Mouse (Mus musculus) forebrain, embryonic 14.5 days (tissue): ENCODE results near the gene Msl1. TPM values are rescaled to one million over a fixed set of nuclear protein-coding genes. Genes with fewer than 3 reads are reported as not detected.

Experiments
- ATAC-seq: fragments of 200-750 bp; cut with Nextera tagmentation; 2 replicates; pipeline ENCODE4 v1.8.0; 2017; ENCODE audit warnings: mild to moderate bottlenecking, moderate library complexity
- DNase-seq: peaks from one replicate; pipeline ENCODE4 v3.0.0-alpha.2; 2015; ENCODE audit warnings: low spot score
- H3K27ac ChIP-seq: fragments of 300-500 bp; sonication (generic); 2 replicates; pipeline ENCODE4 v1.5.1; 2014; ENCODE audit warnings: low read depth, mild to moderate bottlenecking, control low read depth, low read length, moderate library complexity
- H3K27me3 ChIP-seq: fragments of 300-500 bp; sonication (generic); replicated peaks from 2 replicates; pipeline ENCODE4 v1.6.1; 2014; ENCODE audit warnings: low read length, control low read depth, mixed read lengths; ENCODE audit not compliant: control insufficient read depth, insufficient read depth
- H3K36me3 ChIP-seq: fragments of 300-500 bp; sonication (generic); 2 replicates; pipeline ENCODE4 v1.6.1; 2014; ENCODE audit warnings: low read length, control low read depth; ENCODE audit not compliant: control insufficient read depth, insufficient read depth
- H3K4me1 ChIP-seq: fragments of 300-500 bp; sonication (generic); 2 replicates; pipeline ENCODE4 v1.6.1; 2014; ENCODE audit warnings: antibody characterized with exemption, low read length, control low read depth; ENCODE audit not compliant: control insufficient read depth, insufficient read depth
- H3K4me2 ChIP-seq: fragments of 300-500 bp; sonication (generic); 2 replicates; pipeline ENCODE4 v1.6.1; 2014; ENCODE audit warnings: mild to moderate bottlenecking, control low read depth, low read length
- H3K4me3 ChIP-seq: fragments of 300-500 bp; sonication (generic); 2 replicates; pipeline ENCODE4 v1.5.1; 2014; ENCODE audit warnings: low read depth, low read length, control low read depth
- H3K9ac ChIP-seq: fragments of 300-500 bp; sonication (generic); 2 replicates; pipeline ENCODE4 v1.6.1; 2014; ENCODE audit warnings: mild to moderate bottlenecking, low read length, control low read depth, moderate library complexity
- H3K9me3 ChIP-seq: fragments of 300-500 bp; sonication (generic); replicated peaks from 2 replicates; pipeline ENCODE4 v1.6.1; 2016; ENCODE audit warnings: low read length, control low read depth, mixed read lengths; ENCODE audit not compliant: control insufficient read depth
- WGBS: fragments of 180-500 bp; shearing (Covaris S2); extraction: QIAGEN DNeasy Blood & Tissue Kit; methylation state at CpG from one replicate; pipeline ENCODE4 v1.1.7; 2014; 5-methylcytosine and 5-hydroxymethylcytosine counted together
- polyA plus RNA-seq: library from polyadenylated mRNA; unstranded; fragments of >200 nt; fragmentation: Nextera tagmentation; extraction: Ambion mirVana; gene quantifications from 2 replicates; pipeline ENCODE4 v1.2.1, GENCODE M21; 2014

Msl1 gene
- polyA plus RNA-seq, 1 experiment from 2014 or later = 19.3 TPM

DNA sequence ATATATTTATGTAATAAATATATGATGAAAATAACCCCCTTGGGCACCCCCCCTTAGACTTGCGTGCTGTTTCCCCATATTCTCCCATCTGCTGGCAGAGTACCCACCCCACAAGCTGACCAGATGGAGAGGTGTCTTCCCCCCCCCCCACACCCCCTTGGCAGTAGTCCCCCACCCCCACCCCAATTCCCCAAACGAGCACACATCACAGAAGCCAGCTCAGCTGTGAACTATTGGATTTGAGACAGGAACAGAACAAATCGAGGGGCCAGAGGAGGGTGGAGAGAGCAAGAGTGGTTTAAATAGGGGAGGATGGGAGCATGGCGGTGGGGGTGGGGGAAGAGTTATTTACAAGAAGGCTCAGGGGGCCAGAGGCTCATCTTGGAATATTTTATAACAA, 27.6 kb upstream of the Msl1 start:
- DNase-seq = peak; percentile 63
- Histone ChIP-seq H3K9me3 (no peaks in the 10 kb centered on the region), H3K9ac (peak overlapping the region; percentile 55; the same call in 1 of the 2 replicates), H3K4me2 (peak overlapping the region; percentile 40), H3K4me3 (no peak overlapping the region), H3K36me3 (peaks cover 73% of the 10 kb centered on the region), H3K27ac (peak overlapping the region; percentile 85), H3K27me3 (no peaks in the 10 kb centered on the region), H3K4me1 (peaks cover 38% of the 10 kb centered on the region)
- WGBS = 15% methylated on average over 4 of the region's 4 CpGs
- ATAC-seq = peak; percentile 38

DNA sequence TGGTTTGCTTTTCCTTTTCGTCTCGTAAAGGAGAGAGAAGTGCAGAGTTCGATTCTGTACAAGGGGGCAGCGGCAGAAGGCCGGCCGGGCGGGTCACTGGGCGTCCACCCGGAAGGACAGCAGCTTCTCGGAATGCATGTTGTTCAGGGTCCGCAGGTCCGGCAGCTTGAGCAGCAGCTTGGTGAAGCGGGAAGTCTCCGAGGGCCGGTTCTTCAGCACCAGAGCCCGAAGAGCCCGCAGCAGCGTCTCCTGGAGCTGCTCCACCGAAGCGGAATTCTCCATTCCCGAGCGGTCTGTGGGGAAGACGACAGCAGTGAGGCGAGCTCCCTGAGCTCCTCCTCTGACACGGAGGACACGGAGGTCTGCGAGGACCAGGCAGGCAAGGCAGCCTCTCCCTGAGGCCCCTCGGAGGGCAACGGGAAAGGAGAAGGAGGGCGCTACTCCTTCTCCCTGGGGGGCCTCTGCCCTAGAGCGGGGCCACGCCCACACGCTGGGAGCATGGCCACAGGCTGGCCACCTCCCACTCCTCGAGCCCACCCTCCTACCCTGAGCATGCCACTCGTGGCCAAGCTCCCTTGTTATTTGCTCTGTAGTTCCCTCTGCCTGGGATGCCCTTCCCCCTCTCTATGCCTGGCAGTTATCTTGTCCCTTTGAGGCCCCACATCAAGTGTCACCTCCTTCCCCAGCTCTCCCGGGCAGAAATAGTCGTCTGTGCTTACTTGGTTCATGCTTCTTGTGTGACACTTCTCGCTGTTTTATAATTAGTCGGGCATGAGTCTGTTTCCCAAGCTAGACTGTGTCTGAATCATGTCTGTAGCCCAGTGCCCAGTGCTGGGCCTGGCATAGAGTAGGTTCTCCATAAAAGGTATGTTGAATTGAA, 26.9 kb upstream of the Msl1 start:
- ATAC-seq = no peak
- Histone ChIP-seq H3K9me3 (no peaks in the 10 kb centered on the region), H3K36me3 (peaks cover 67% of the 10 kb centered on the region), H3K27me3 (no peaks in the 10 kb centered on the region), H3K4me1 (peaks cover 40% of the 10 kb centered on the region), H3K9ac (peak overlapping the region; percentile 55), H3K4me3 (peak overlapping the region; percentile 6; the same call in 1 of the 2 replicates), H3K4me2 (peak overlapping the region; percentile 40), H3K27ac (peak overlapping the region; percentile 85)
- DNase-seq = no peak
- 36% methylated on average over 38 of the region's 39 CpGs for WGBS

DNA sequence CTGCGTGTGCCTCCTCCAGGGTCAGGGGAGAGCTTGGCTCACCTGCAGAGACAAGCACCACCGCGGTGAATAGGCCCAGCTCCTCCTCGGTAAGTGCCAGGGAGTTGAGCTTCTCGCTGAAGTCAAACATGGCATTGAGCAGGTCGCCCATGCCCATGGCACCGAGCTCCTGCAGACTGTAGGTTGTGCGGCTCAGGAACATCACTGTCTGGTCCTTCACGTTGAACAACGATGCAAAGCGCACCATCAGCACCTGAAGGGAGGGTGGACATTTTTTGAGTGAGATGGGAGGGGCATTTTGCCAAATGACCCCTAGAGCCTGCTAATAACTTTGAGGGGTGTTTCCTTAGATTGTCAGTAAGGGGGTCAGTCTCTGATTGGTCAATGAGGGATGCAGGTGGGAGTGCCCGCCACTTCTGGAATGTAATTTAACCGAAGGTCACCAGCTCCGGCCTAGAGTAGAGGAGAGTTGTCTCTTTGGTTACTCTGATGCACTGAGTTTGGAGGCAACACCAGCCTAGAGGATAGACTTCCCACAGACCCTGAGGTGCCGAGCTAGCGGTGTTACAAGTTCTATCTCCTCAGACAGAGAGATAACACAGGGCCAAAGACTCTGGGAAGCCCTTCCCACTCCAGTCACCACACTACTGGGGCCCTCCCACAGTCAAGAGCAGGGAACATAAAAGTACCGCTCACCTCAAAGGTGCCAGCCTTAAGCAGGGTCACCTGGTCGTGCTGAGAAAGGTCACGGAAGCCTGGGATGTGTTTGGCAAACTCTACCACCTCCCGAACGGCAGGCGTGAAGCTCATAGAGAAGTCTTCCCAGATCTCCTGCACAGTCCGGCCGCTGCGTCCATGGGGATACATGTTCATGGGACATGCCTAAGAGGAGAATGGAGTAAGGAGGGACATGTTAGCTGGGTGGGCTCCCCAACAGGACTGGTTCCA, 26.0 kb upstream of the Msl1 start:
- Histone ChIP-seq H3K4me1 (peaks cover 49% of the 10 kb centered on the region), H3K9ac (no peak overlapping the region; the same call in 1 of the 2 replicates), H3K9me3 (no peaks in the 10 kb centered on the region), H3K4me2 (peak overlapping the region; percentile 40; the same call in 1 of the 2 replicates), H3K27me3 (no peaks in the 10 kb centered on the region), H3K36me3 (peaks cover 58% of the 10 kb centered on the region), H3K27ac (peak overlapping the region; percentile 85), H3K4me3 (no peak overlapping the region)
- ATAC-seq (no peak), DNase-seq (no peak)
- WGBS = 89% methylated on average over 25 of the region's 25 CpGs

DNA sequence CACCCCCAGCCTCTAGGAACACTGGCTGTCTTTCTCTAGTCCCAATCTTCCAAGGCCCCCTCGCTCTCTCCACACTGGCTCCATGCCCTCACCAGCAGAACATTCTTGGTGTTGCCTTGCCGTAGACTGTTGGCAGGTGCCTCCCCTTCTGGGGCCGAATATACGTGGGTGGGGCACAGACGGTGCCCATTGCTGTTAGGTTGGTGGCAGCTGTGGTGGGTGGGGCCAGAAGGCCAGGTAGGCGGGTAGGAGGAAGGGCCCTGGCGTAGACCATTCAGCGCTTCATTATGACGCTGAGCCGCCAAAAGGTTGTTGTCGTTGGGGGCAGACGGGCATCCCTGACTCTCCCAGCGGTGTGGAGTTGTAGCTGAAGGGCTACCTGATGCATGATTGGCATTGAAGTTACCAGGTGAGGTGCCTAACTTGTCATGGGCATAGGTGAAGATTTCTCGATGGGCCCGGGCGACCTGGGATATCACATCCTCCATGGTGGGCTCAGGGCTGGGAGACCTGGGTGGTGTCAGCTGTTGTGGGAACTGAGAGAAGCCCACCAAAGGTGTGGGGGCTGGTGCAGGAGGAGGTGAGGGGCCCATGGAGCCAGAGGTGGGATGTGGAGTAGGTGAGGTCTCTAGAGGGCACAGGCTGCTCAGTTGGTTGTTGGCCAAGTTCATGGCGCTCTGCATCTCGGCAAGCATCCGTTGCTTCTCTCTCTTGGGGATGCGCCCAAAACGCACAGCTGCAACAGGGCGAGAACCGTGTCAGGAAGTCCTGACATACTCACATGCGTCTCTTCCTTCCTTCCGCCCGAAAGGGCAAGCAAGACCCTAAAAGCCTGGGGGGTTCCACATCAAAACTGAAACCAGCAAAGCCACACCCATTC, 25.0 kb upstream of the Msl1 start:
- no peak for ATAC-seq
- H3K4me1 ChIP-seq = peaks cover 54% of the 10 kb centered on the region
- no peak overlapping the region for H3K27ac ChIP-seq
- no peak overlapping the region for H3K9ac ChIP-seq
- H3K27me3 ChIP-seq = no peaks in the 10 kb centered on the region
- no peak overlapping the region for H3K4me3 ChIP-seq
- no peak for DNase-seq
- no peak overlapping the region for H3K4me2 ChIP-seq
- H3K36me3 ChIP-seq = peaks cover 47% of the 10 kb centered on the region
- no peaks in the 10 kb centered on the region for H3K9me3 ChIP-seq
- WGBS = 90% methylated on average over 26 of the region's 26 CpGs

DNA sequence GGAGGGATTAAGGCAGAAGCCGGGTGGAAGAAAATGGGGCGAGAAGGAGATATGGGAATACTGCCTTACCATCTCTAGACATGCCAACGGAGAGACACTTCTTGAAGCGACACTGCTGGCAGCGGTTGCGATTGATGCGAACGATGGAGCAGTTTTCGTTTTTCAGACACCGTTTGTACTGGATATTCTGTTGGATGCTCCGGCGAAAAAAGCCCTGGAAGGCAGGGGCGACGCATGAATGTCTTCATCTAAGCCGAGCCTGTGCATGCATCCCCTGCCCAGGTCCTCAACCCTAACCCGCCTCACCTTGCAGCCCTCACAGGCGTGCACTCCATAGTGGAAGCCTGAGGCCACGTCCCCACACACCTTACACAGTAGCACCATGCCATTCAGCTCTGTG, 24.2 kb upstream of the Msl1 start:
- Histone ChIP-seq H3K4me2 (no peak overlapping the region), H3K4me3 (no peak overlapping the region), H3K36me3 (peaks cover 40% of the 10 kb centered on the region), H3K9ac (no peak overlapping the region), H3K27ac (peak overlapping the region; percentile 14; the same call in 1 of the 2 replicates), H3K27me3 (no peaks in the 10 kb centered on the region), H3K4me1 (peaks cover 51% of the 10 kb centered on the region), H3K9me3 (no peaks in the 10 kb centered on the region)
- WGBS = 92% methylated on average over 18 of the region's 18 CpGs
- DNase-seq = no peak
- no peak for ATAC-seq

DNA sequence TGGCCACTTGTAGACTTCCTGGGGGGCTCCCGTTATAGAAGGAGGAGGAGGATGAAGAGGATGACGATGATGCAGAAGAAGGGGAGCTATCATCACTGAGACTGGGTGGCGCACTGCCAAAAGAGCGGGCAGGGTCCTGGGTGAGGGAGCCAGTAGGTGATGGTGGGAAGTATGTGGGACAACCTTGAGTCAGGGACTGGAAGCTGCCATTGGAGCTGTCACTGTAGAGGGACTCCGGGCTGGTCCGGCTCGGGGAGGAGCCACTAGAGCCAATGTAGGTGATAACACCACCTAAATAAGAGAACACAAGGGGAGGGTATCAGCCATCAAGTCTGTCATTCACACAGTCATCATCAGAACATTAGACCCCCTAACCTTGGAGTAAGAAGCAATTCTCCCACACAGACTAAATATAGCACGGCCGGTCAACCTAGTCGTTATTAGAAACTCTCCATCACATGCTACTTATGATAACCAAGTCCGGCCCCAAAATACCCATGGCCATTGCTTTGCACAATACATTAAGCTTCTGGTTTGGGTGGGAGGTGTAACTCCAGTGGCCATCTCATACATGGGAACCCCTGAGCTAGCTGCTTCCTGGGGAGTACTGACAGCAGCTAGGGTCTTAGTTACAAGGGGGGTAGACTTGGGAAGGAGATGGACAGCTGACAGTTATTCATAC, 23.3 kb upstream of the Msl1 start:
- H3K9ac ChIP-seq = no peak overlapping the region
- peaks cover 35% of the 10 kb centered on the region for H3K36me3 ChIP-seq
- DNase-seq (no peak), ATAC-seq (no peak)
- peaks cover 48% of the 10 kb centered on the region for H3K4me1 ChIP-seq
- no peak overlapping the region for H3K4me2 ChIP-seq
- H3K4me3 ChIP-seq = no peak overlapping the region
- no peaks in the 10 kb centered on the region for H3K27me3 ChIP-seq
- H3K9me3 ChIP-seq = no peaks in the 10 kb centered on the region
- WGBS = 92% methylated on average over 11 of the region's 11 CpGs
- no peak overlapping the region for H3K27ac ChIP-seq

DNA sequence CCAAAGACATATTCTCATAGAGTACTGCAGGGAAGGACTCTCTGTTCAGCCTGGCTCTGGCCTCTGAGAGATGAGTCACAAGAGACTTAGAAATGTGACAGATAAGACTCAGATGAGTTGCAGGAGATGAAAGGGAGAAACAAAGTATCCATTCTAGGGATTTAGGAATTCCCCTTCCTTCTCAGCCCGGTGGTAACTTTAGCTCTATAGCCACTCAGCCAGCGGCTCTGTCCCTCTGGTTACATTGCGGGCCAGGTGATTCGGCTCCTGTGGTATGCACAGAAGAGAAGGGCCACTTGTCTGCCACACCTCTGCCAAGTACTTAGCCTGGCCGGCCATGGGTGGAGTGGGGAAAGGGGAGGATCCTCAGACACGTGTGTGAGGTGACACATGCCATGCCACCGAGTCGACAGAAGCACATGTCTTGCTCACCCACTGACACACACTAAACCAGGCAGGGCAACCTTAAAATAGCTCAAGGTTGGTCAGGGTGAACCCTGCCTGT, 22.6 kb upstream of the Msl1 start:
- no peak overlapping the region for H3K9ac ChIP-seq
- H3K4me1 ChIP-seq = peaks cover 44% of the 10 kb centered on the region
- no peaks in the 10 kb centered on the region for H3K9me3 ChIP-seq
- no peak overlapping the region for H3K4me2 ChIP-seq
- H3K27ac ChIP-seq = no peak overlapping the region
- DNase-seq = no peak
- H3K4me3 ChIP-seq = no peak overlapping the region
- no peaks in the 10 kb centered on the region for H3K27me3 ChIP-seq
- no peak for ATAC-seq
- peaks cover 35% of the 10 kb centered on the region for H3K36me3 ChIP-seq
- WGBS = 87% methylated on average over 8 of the region's 8 CpGs
